16 mouse cellular contexts compared by ENCODE assay signal in genomic region chr13:58899337-58899736, GRCm38 (mm10).
"Had no signal": no experiment of that assay in that cellular context is flagged by ENCODE, and none has a peak within 500 bp of the region (broad histone marks: within the 10 kb centered on the region; RNA-seq: fewer than 3 reads in every experiment).

No protein-coding gene starts in this region.

- H3K4me1 ChIP-seq: stomach, embryonic 15.5 days had no signal

- H3K27me3 ChIP-seq: neural tube, embryonic 13.5 days; neural tube, embryonic 15.5 days; stomach, embryonic 15.5 days had no signal

- DNase-seq: retina, postnatal 1 day; right cerebral cortex, adult 18-20 months; right cerebral cortex, postnatal 14 days; right cerebral cortex, postnatal 25 days; right cerebral cortex, postnatal 4 days; spleen, adult 18-20 months; thymus, adult 18-20 months; thymus, adult 2 months; thymus, postnatal 14 days; thymus, postnatal 25 days; thymus, postnatal 36 days; thymus, postnatal 4 days had no signal

- H3K4me3 ChIP-seq: neural tube, embryonic 13.5 days; neural tube, embryonic 15.5 days; stomach, embryonic 15.5 days had no signal

- H3K27ac ChIP-seq: neural tube, embryonic 13.5 days; neural tube, embryonic 15.5 days; stomach, embryonic 15.5 days; stomach, postnatal 0 days had no signal
